Mouse (Mus musculus) limb, embryonic 14.5 days (tissue): ENCODE results near the gene Ankrd40. TPM values are rescaled to one million over a fixed set of nuclear protein-coding genes. Genes with fewer than 3 reads are reported as not detected.

Source experiments
- ATAC-seq: fragments of 200-750 bp; cut with Nextera tagmentation; 2 replicates; pipeline ENCODE4 v1.8.0; 2017; ENCODE audit warnings: low read depth, moderate number of reproducible peaks, moderate TSS enrichment; ENCODE audit not compliant: low FRiP score
- DNase-seq: peaks from one replicate; pipeline ENCODE4 v3.0.0-alpha.2; 2015; ENCODE audit warnings: low spot score
- H3K27ac ChIP-seq: fragments of 300-500 bp; sonication (generic); replicated peaks from 2 replicates; pipeline ENCODE4 v1.5.1; 2014; ENCODE audit warnings: low read depth, mild to moderate bottlenecking, low read length, moderate library complexity, mixed read lengths
- H3K27me3 ChIP-seq: fragments of 300-500 bp; sonication (generic); 2 replicates; pipeline ENCODE4 v1.6.1; 2014; ENCODE audit warnings: low read length, mixed read lengths; ENCODE audit not compliant: control insufficient read depth, insufficient read depth
- H3K36me3 ChIP-seq: fragments of 300-500 bp; sonication (generic); 2 replicates; pipeline ENCODE4 v1.6.1; 2014; ENCODE audit warnings: mild to moderate bottlenecking, low read length, moderate library complexity, mixed read lengths; ENCODE audit not compliant: control insufficient read depth, insufficient read depth
- H3K4me1 ChIP-seq: fragments of 300-500 bp; sonication (generic); 2 replicates; pipeline ENCODE4 v1.6.1; 2014; ENCODE audit warnings: antibody characterized with exemption, low read length, mixed read lengths; ENCODE audit not compliant: control insufficient read depth, insufficient read depth
- H3K4me2 ChIP-seq: fragments of 300-500 bp; sonication (generic); replicated peaks from 2 replicates; pipeline ENCODE4 v1.6.1; 2014; ENCODE audit warnings: low read depth, mild to moderate bottlenecking, low read length, moderate library complexity; ENCODE audit not compliant: severe bottlenecking
- H3K4me3 ChIP-seq: fragments of 300-500 bp; sonication (generic); replicated peaks from 2 replicates; pipeline ENCODE4 v1.5.1; 2014; ENCODE audit warnings: low read length
- H3K9ac ChIP-seq: fragments of 300-500 bp; sonication (generic); 2 replicates; pipeline ENCODE4 v1.6.1; 2014; ENCODE audit warnings: mild to moderate bottlenecking, low read depth, low read length, moderate library complexity; ENCODE audit not compliant: severe bottlenecking
- H3K9me3 ChIP-seq: fragments of 300-500 bp; sonication (generic); 2 replicates; pipeline ENCODE4 v1.6.1; 2016; ENCODE audit warnings: low read length; ENCODE audit not compliant: control insufficient read depth
- POLR2A ChIP-seq: fragments of 200-500 bp; IDR thresholded peaks from 2 replicates; pipeline ENCODE4 v1.8.0; 2012; ENCODE audit warnings: inconsistent platforms, mild to moderate bottlenecking, moderate library complexity, borderline replicate concordance; ENCODE audit not compliant: insufficient read depth, insufficient read length; ENCODE audit errors: extremely low read depth
- WGBS: fragments of 180-500 bp; shearing (Covaris S2); extraction: QIAGEN DNeasy Blood & Tissue Kit; methylation state at CpG from one replicate; pipeline ENCODE4 v1.1.7; 2014; 5-methylcytosine and 5-hydroxymethylcytosine counted together
- polyA plus RNA-seq, 2 experiments: library from polyadenylated mRNA; depleted of rRNA in 1 of 2; stranded (reverse) in 1 of 2; unstranded in 1 of 2; fragments of >200 nt; fragmentation: Nextera tagmentation in 1 of 2; extraction: Ambion mirVana in 1 of 2; gene quantifications; 2 replicates each; pipeline versions ENCODE4 v1.2.1 to v1.2.3; 2012 to 2014

The Ankrd40 gene
- polyA plus RNA-seq, 2 experiments, result 30.3 to 74.4 TPM

GRCm38 (mm10) chr11:94359168-94359567 lies 31.4 kb downstream of the Ankrd40 start:
- 93% methylated on average over 12 of the region's 12 CpGs for WGBS
- Histone ChIP-seq H3K27ac (no peak overlapping the region), H3K9me3 (no peaks in the 10 kb centered on the region), H3K4me3 (no peak overlapping the region), H3K36me3 (no peaks in the 10 kb centered on the region), H3K4me2 (no peak overlapping the region), H3K27me3 (no peaks in the 10 kb centered on the region), H3K4me1 (no peaks in the 10 kb centered on the region), H3K9ac (no peak overlapping the region)
- no peak for DNase-seq
- no peak for TF ChIP-seq POLR2A
- no peak for ATAC-seq

GRCm38 (mm10) chr11:94361166-94361870 lies 33.5 kb downstream of the Ankrd40 start:
- Histone ChIP-seq H3K9ac (no peak overlapping the region), H3K4me2 (no peak overlapping the region), H3K9me3 (no peaks in the 10 kb centered on the region), H3K36me3 (no peaks in the 10 kb centered on the region), H3K27me3 (no peaks in the 10 kb centered on the region), H3K4me1 (no peaks in the 10 kb centered on the region), H3K4me3 (no peak overlapping the region), H3K27ac (no peak overlapping the region)
- DNase-seq (no peak), ATAC-seq (no peak)
- TF ChIP-seq POLR2A, result no peak
- WGBS, result 92% methylated on average over 14 of the region's 14 CpGs

- WGBS, result 92% methylated on average over 5 of the region's 5 CpGs
- H3K36me3 ChIP-seq, result no peaks in the 10 kb centered on the region
- no peak for TF ChIP-seq POLR2A
- no peaks in the 10 kb centered on the region for H3K9me3 ChIP-seq
- H3K9ac ChIP-seq, result no peak overlapping the region
- H3K4me1 ChIP-seq, result no peaks in the 10 kb centered on the region
- H3K4me3 ChIP-seq, result no peak overlapping the region
- H3K4me2 ChIP-seq, result no peak overlapping the region
- DNase-seq (no peak), ATAC-seq (no peak)
- no peak overlapping the region for H3K27ac ChIP-seq
- no peaks in the 10 kb centered on the region for H3K27me3 ChIP-seq
These were observed 34.3 kb downstream of the Ankrd40 start for GRCm38 (mm10) chr11:94362101-94362500.

- H3K4me2 ChIP-seq, result no peak overlapping the region
- no peaks in the 10 kb centered on the region for H3K36me3 ChIP-seq
- DNase-seq, result peak; percentile 14
- ATAC-seq, result no peak
- 75% methylated on average over 7 of the region's 7 CpGs for WGBS
- no peaks in the 10 kb centered on the region for H3K27me3 ChIP-seq
- H3K4me3 ChIP-seq, result no peak overlapping the region
- no peaks in the 10 kb centered on the region for H3K9me3 ChIP-seq
- no peak overlapping the region for H3K9ac ChIP-seq
- no peaks in the 10 kb centered on the region for H3K4me1 ChIP-seq
- TF ChIP-seq POLR2A, result no peak
- no peak overlapping the region for H3K27ac ChIP-seq
These were observed 35.9 kb downstream of the Ankrd40 start for GRCm38 (mm10) chr11:94363690-94364089.

GRCm38 (mm10) chr11:94365340-94365739 lies 37.5 kb downstream of the Ankrd40 start:
- Histone ChIP-seq H3K36me3 (no peaks in the 10 kb centered on the region), H3K4me1 (no peaks in the 10 kb centered on the region), H3K4me3 (no peak overlapping the region), H3K9ac (no peak overlapping the region), H3K4me2 (no peak overlapping the region), H3K9me3 (no peaks in the 10 kb centered on the region), H3K27me3 (no peaks in the 10 kb centered on the region), H3K27ac (no peak overlapping the region)
- WGBS, result 64% methylated on average over 3 of the region's 3 CpGs
- no peak for ATAC-seq
- no peak for DNase-seq
- TF ChIP-seq POLR2A, result no peak
